Mouse (Mus musculus) midbrain, embryonic 16.5 days (tissue): ENCODE measurements at regions not wholly inside any gene's neighbourhood (a gene's known extent, or its start where the extent isn't known, plus 50 kb on each side); places are given as distances from the start of the nearest gene placed in this dataset.

ENCODE experiments used
- ATAC-seq: fragments of 200-750 bp; cut with Nextera tagmentation; 2 replicates; pipeline ENCODE4 v1.8.0; 2017; ENCODE audit warnings: moderate TSS enrichment
- H3K27ac ChIP-seq: fragments of 300-500 bp; sonication (generic); 2 replicates; pipeline ENCODE4 v1.5.1; 2014; ENCODE audit warnings: mild to moderate bottlenecking, low read length, mixed read lengths
- H3K27me3 ChIP-seq: fragments of 300-500 bp; sonication (generic); 2 replicates; pipeline ENCODE4 v1.6.1; 2014; ENCODE audit warnings: low read depth, low read length, mixed read lengths; ENCODE audit not compliant: control insufficient read depth, insufficient read depth
- H3K36me3 ChIP-seq: fragments of 300-500 bp; sonication (generic); 2 replicates; pipeline ENCODE4 v1.6.1; 2014; ENCODE audit warnings: mild to moderate bottlenecking, low read length, moderate library complexity, mixed read lengths; ENCODE audit not compliant: control insufficient read depth, insufficient read depth
- H3K4me1 ChIP-seq: fragments of 300-500 bp; sonication (generic); 2 replicates; pipeline ENCODE4 v1.6.1; 2014; ENCODE audit warnings: mild to moderate bottlenecking, low read length, mixed read lengths; ENCODE audit not compliant: control insufficient read depth, insufficient read depth
- H3K4me2 ChIP-seq: fragments of 300-500 bp; sonication (generic); 2 replicates; pipeline ENCODE4 v1.6.1; 2014; ENCODE audit warnings: mild to moderate bottlenecking, low read length, mixed read lengths
- H3K4me3 ChIP-seq: fragments of 300-500 bp; sonication (generic); 2 replicates; pipeline ENCODE4 v1.5.1; 2014; ENCODE audit warnings: low read depth, mild to moderate bottlenecking, low read length, moderate library complexity, mixed read lengths
- H3K9ac ChIP-seq: fragments of 300-500 bp; sonication (generic); 2 replicates; pipeline ENCODE4 v1.6.1; 2014; ENCODE audit warnings: low read depth, low read length, mixed read lengths
- H3K9me3 ChIP-seq: fragments of 300-500 bp; sonication (generic); replicated peaks from 2 replicates; pipeline ENCODE4 v1.6.1; 2014; ENCODE audit warnings: mild to moderate bottlenecking, low read length, mixed read lengths; ENCODE audit not compliant: control insufficient read depth, poor library complexity, severe bottlenecking
- WGBS: fragments of 180-500 bp; shearing (Covaris S2); extraction: QIAGEN DNeasy Blood & Tissue Kit; methylation state at CpG from one replicate; pipeline ENCODE4 v1.1.7; 2014; 5-methylcytosine and 5-hydroxymethylcytosine counted together

DNA sequence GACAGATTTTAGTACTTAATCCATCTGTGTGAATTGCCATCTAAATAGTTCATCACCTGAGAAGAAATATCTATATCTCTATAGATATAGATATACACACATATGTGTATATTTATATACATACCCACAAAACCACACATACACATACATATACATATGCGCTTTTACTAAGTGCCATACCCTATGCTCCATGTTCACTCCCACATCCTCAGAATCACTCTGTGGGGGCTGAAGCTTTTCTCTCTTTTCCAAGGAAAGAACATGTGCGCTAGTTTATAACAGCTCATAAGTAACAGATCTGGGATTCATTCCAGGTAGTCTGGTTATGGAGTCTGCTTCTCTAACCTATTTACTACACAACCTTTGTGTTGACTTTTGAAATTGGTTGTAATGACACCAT lies 471.4 kb downstream of the Tmem161b start:
- no peaks in the 10 kb centered on the region for H3K4me1 ChIP-seq
- H3K27me3 ChIP-seq: no peaks in the 10 kb centered on the region
- no peak overlapping the region for H3K4me2 ChIP-seq
- H3K4me3 ChIP-seq: no peak overlapping the region
- no peaks in the 10 kb centered on the region for H3K9me3 ChIP-seq
- H3K36me3 ChIP-seq: no peaks in the 10 kb centered on the region
- no peak for ATAC-seq
- H3K9ac ChIP-seq: no peak overlapping the region
- 94% methylated on average over 2 of the region's 2 CpGs for WGBS
- H3K27ac ChIP-seq: no peak overlapping the region

DNA sequence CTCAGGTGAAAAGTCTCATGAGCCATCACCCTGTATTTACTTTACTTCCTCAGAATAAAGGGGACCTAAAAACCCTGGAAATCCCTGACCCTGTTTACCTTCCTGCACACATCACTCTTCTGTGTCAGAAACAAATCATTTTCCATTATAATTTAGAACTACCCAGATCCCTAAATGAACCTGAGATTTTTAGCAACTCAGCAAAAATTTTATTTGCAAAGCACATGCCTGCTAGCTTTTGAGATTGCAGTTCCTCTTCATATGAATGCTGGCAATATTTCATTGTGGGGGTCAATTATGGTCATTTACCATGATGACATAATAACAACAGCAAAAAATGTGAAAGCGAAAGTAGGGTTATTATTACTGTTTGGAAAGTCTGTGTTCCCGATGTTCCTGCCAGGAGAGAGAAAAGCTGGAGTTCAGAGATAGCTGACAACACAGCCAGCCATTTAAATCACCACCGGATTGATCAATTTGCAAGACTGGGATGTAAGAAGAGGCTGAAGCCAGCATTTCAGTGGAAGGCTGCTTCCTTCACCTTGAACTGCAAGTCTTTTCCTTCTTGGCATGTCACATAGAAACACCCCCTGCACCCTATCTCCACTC lies 476.5 kb downstream of the Tmem161b start:
- Histone ChIP-seq H3K4me1 (no peaks in the 10 kb centered on the region), H3K4me2 (no peak overlapping the region), H3K27ac (no peak overlapping the region), H3K36me3 (no peaks in the 10 kb centered on the region), H3K9me3 (no peaks in the 10 kb centered on the region), H3K27me3 (no peaks in the 10 kb centered on the region), H3K4me3 (no peak overlapping the region), H3K9ac (no peak overlapping the region)
- WGBS: 63% methylated on average over 3 of the region's 3 CpGs
- ATAC-seq: no peak

DNA sequence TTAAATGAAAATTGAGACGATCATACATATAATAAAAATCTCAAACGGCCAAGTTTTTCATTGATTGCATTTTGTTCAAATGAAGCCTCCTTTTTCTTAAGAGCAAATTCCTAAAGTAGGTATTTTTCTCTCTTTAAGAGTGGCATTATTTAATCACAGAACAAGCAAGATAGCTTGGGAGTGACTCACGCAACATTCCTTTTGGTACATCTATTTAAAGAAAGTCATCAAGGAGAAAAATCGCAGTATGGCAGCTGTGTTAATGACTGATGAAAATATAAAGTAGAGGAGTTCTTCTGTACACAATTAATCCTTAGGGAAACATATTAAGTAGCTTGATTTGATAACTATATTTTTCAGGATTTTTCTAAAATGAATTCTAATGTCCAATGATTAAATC lies 448.0 kb upstream of the Ccnh start:
- H3K36me3 ChIP-seq: no peaks in the 10 kb centered on the region
- 86% methylated on average over 4 of the region's 4 CpGs for WGBS
- no peak for ATAC-seq
- no peaks in the 10 kb centered on the region for H3K4me1 ChIP-seq
- H3K4me2 ChIP-seq: no peak overlapping the region
- H3K27me3 ChIP-seq: no peaks in the 10 kb centered on the region
- no peak overlapping the region for H3K27ac ChIP-seq
- H3K9ac ChIP-seq: no peak overlapping the region
- H3K9me3 ChIP-seq: no peaks in the 10 kb centered on the region
- no peak overlapping the region for H3K4me3 ChIP-seq

DNA sequence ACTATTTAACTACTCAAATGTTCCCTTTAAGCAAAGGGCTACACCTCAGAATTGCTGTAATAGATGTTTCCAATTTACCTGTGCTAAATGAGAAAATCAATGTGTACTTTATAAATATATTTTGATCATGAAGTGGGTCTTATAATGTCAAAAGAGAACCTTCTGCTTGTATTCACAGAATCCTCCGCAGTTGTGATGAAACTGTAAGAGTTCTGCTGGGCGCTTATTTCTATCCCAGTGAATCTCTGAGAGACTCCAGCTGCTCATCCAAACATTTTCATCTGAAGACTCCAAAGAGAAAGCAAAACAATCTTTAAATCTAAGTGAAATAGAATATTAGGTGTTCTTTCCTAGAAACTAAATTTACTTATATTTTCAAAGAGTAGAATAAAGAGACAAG lies 440.9 kb upstream of the Ccnh start:
- no peak overlapping the region for H3K4me2 ChIP-seq
- 93% methylated on average over 2 of the region's 2 CpGs for WGBS
- no peak overlapping the region for H3K27ac ChIP-seq
- H3K4me3 ChIP-seq: no peak overlapping the region
- H3K27me3 ChIP-seq: no peaks in the 10 kb centered on the region
- H3K4me1 ChIP-seq: no peaks in the 10 kb centered on the region
- no peaks in the 10 kb centered on the region for H3K9me3 ChIP-seq
- no peak overlapping the region for H3K9ac ChIP-seq
- no peak for ATAC-seq
- no peaks in the 10 kb centered on the region for H3K36me3 ChIP-seq

DNA sequence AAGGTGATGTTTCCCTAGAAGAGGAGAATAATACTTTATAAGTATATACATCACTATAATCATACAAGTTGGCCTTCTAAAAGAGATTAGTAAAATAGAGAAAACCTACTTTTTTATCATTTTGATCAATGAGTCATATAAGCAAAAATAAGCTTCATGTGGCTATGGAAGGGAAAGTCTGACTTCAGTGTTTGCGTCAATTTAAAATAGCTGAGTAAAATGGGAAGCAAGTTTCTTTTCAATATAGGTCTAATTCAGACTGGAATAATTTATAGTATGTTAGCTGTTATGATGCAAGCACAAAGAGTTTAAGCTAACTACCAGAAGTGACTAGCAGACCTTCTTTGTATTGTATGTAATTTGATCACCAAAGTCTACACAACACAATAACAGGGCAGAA lies 440.0 kb upstream of the Ccnh start:
- Histone ChIP-seq H3K27me3 (no peaks in the 10 kb centered on the region), H3K4me1 (no peaks in the 10 kb centered on the region), H3K4me2 (no peak overlapping the region), H3K9me3 (no peaks in the 10 kb centered on the region), H3K4me3 (no peak overlapping the region), H3K27ac (no peak overlapping the region), H3K9ac (no peak overlapping the region), H3K36me3 (no peaks in the 10 kb centered on the region)
- no peak for ATAC-seq
- 96% methylated on average over 1 of the region's 1 CpGs for WGBS

DNA sequence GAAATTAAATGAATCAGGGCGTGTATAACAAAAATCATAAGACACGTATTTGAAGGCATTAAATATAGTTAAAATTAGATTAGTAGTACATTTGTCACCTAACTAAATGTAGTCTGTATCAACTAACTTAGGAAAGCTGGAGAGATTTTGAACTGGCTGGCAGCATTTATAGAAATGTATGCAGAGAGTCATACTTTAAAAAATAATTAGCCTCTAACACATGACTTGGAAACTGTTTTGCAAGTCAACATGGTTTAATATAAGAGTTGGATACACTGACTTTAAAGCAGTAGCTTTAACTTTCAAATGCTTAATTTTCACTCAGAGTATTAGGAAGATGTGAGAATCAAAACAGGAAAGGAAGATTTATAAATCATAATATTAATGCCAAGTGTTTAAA lies 439.1 kb upstream of the Ccnh start:
- ATAC-seq: no peak
- no peaks in the 10 kb centered on the region for H3K27me3 ChIP-seq
- H3K36me3 ChIP-seq: no peaks in the 10 kb centered on the region
- no peak overlapping the region for H3K9ac ChIP-seq
- no peaks in the 10 kb centered on the region for H3K4me1 ChIP-seq
- WGBS: 94% methylated on average over 2 of the region's 2 CpGs
- no peaks in the 10 kb centered on the region for H3K9me3 ChIP-seq
- no peak overlapping the region for H3K4me3 ChIP-seq
- no peak overlapping the region for H3K4me2 ChIP-seq
- no peak overlapping the region for H3K27ac ChIP-seq

DNA sequence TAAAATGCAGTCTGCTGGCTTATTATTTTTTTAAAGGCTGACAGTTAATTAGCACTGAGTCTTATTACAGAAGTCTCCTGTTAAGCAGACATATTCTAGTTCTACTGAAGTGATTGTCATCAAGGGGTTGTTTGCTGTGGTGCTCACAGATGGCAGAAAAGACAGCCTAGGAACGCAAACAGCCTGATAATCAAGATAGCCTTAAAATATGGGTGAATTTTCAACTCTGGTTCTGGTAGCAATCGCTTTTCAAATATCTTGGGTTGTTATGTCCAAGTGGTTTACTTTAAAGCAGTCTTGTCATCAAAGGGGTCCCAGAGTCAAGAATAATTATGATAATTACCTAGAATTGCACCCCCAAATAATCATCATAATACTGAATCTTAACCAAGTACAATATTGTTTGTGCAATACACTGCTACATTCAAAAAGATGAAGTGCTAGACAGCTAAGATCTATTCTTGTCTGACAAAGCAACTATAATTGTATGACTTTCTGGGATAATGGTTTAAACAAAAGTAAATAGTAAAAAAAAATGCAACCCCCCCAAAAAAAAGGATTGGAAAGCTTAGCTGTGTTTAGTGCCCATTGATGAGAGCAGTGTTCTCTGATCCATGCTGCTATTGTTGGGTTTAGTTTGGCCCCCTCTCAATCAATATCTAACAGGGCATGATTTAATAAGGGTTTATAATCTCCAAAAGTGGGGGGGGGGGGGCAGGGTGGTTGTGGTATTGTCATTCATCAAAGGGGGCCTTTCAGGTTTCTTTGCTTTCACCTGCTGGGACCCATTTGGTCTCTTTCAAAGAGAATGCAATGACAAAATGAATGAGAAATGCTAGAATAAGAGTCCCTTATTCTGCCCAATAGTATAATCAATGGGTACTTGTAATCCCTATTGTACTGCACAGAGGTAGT lies 437.4 kb upstream of the Ccnh start:
- Histone ChIP-seq H3K27me3 (no peaks in the 10 kb centered on the region), H3K36me3 (no peaks in the 10 kb centered on the region), H3K9ac (no peak overlapping the region), H3K4me2 (no peak overlapping the region), H3K4me1 (no peaks in the 10 kb centered on the region), H3K4me3 (no peak overlapping the region), H3K27ac (no peak overlapping the region), H3K9me3 (no peaks in the 10 kb centered on the region)
- 59% methylated on average over 2 of the region's 2 CpGs for WGBS
- no peak for ATAC-seq

DNA sequence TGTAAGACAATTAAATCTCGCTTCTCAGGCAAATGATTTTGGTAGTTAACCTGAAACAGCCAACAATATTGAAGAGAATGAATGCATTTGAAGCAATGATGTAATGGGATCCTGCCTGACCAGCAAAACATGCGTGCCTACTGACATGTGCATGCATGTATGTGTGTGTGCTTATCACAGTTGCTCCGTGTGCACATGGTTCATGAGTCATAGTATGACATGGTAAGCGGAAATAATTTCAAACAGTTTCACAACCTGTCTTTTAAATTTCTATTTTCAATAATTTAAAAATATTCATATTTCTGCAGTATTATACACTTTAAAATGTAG lies 436.8 kb upstream of the Ccnh start:
- H3K4me2 ChIP-seq: no peak overlapping the region
- no peak for ATAC-seq
- H3K36me3 ChIP-seq: no peaks in the 10 kb centered on the region
- H3K9ac ChIP-seq: no peak overlapping the region
- H3K4me3 ChIP-seq: no peak overlapping the region
- H3K27ac ChIP-seq: no peak overlapping the region
- no peaks in the 10 kb centered on the region for H3K27me3 ChIP-seq
- H3K4me1 ChIP-seq: no peaks in the 10 kb centered on the region
- 65% methylated on average over 4 of the region's 4 CpGs for WGBS
- H3K9me3 ChIP-seq: no peaks in the 10 kb centered on the region

DNA sequence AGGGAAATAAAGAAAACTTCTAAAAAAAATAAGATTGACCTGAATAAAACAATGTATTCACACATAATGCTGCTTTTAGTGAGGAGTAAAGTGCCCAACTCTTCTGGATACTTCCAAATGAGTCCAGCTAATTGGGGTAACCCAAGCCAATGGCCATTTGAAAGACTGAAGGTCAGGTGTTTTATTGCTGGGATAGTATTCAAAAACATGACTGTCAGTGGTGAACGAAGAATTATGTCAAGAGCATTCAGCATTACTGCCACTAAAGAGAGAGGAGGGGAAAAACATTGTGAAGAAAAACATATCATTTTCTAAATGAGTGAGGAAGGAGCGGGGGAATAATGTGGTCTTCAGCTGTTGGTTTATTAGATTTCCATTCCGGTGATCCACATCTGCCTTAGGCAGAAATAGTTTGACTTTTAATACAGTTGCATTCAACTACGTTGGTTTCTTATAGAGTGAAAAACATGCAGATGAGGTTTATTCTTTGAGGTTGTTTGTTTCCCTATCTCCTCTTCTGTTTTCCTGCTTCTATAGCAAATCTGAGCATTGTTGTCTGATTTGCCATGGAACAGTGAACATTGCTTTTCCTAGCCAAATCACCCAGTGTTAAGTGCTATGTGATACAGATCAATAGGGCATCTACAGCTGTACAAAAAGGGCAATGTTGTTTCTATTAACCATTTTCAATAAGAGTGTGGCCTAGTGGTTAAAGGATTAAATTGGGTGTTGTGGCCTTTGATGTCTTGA lies 435.3 kb upstream of the Ccnh start:
- 66% methylated on average over 4 of the region's 4 CpGs for WGBS
- Histone ChIP-seq H3K4me1 (0 out of 2 replicates have a peak, but pooled peaks cover 4% of the 10 kb centered on the region), H3K27ac (no peak overlapping the region), H3K9ac (no peak overlapping the region), H3K4me2 (no peak overlapping the region), H3K4me3 (no peak overlapping the region), H3K27me3 (no peaks in the 10 kb centered on the region), H3K9me3 (no peaks in the 10 kb centered on the region), H3K36me3 (no peaks in the 10 kb centered on the region)
- ATAC-seq: no peak
